Mouse (Mus musculus) left cerebral cortex, adult 6 months (tissue): ENCODE results near the gene Vmn2r14. TPM values are rescaled to one million over a fixed set of nuclear protein-coding genes. Genes with fewer than 3 reads are reported as not detected.

Experiments used
- long read RNA-seq, 2 experiments: library from polyadenylated mRNA; unstranded; transcript quantifications; one replicate each; pipeline ENCODE4 v2.0.0; 2019 to 2020
- polyA plus RNA-seq: library from polyadenylated mRNA; unstranded; fragments of <200 nt; fragmentation: Nextera tagmentation; gene quantifications from 2 replicates; pipeline ENCODE4 v1.2.3, GENCODE M21; 2021

Vmn2r14 gene
- not detected in 2 replicates for polyA plus RNA-seq
- long read RNA-seq, experiment 1, result 0 reads
- long read RNA-seq, experiment 2, result 0 reads

GRCm38 (mm10) chr5:109224608-109225007, at the start of gene Vmn2r14:
Vmn2r14 (minus strand) TSS chr5:109224708.

GRCm38 (mm10) chr5:109192099-109192498, 32.4 kb downstream of the Vmn2r14 start, which contains the start of gene Vmn2r13:
Vmn2r13 (minus strand) TSS chr5:109192199.

Other genes with a start within 250 kb of the Vmn2r14 start
- not detected in 2 replicates for gene Vmn2r10, start 218.2 kb downstream of the Vmn2r14 start, polyA plus RNA-seq
- gene Vmn2r11, start 165.1 kb downstream of the Vmn2r14 start, polyA plus RNA-seq, result not detected in 2 replicates
- gene Vmn2r12, start 126.8 kb downstream of the Vmn2r14 start, polyA plus RNA-seq, result not detected in 2 replicates
- gene Vmn2r13, start 32.5 kb downstream of the Vmn2r14 start, polyA plus RNA-seq, result not detected in 2 replicates
- gene Vmn2r15, start 72.9 kb upstream of the Vmn2r14 start, polyA plus RNA-seq, result not detected in 2 replicates
- gene Vmn2r16, start 105.5 kb upstream of the Vmn2r14 start, polyA plus RNA-seq, result not detected in 2 replicates
- gene Vmn2r17, start 195.0 kb upstream of the Vmn2r14 start, polyA plus RNA-seq, result not detected in 2 replicates